Mouse (Mus musculus): ENCODE measurements around the gene Neu2.

GRCm38 (mm10) chr1:87632163-87632562, 122.5 kb downstream of the Neu2 start:
- TF ChIP-seq POLR2A (IDR thresholded peaks at IDR 0.05; ENCODE audit: low read depth, low read length), result no peak
- TF ChIP-seq CTCF (IDR thresholded peaks at IDR 0.05; ENCODE audit: extremely low read depth, insufficient read depth, insufficient read length, insufficient replicate concordance), result no peak
